Mouse (Mus musculus): ENCODE results near the gene Fbxo46.
A peak's percentile ranks its signal among the peaks of the same experiment; 100 is the strongest.

The Fbxo46 gene

DNA sequence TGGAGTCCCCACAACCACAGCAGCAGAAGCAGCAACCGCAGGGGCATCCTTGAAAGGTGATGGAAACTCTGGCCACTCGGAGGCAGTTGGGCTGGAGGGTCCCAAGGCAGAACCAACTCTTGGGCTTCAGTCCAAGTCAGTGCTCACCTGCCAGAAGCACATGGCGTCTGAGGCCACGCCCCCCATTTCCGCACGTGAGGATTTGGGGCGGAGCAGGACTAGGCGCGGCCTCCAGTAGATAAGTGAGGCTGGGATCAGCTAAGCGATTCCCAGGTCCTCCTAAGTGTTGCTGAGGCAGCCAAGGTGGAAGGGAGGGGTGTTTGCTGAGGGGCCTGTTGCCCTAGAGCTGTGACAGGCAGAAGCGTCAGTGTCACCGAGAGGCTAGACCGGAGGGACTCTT is 45.3 kb downstream of the Fbxo46 start:
- DNase-seq (ENCODE audit: low read depth in 1 of 2, low spot score in 2 of 2), result no peak

GRCm38 (mm10) chr7:19165656-19166423 is 46.2 kb downstream of the Fbxo46 start, which contains the start of gene Gipr:
Gipr (minus strand) TSS chr7:19166127.
- no peak for DNase-seq (ENCODE audit: low read depth in 1 of 2, low spot score in 2 of 2)

DNA sequence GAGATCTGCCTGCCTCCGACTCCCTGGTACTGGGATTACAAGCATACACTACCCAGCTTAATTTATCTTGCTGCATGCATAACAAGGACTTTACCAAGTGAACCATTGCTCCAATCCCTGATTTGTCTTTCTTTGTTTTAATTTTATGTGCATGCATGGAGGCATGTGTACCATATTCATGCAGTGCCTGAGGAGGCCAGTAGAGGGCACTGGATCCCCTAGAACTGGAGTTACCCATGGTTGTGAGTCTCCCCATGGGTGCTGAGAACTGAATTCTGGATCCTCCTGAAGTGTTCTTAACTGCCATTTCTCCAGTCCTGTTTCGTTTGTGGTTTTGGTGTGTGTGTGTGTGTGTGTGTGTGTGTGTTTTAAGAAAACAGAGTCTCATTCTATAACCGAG is 47.3 kb downstream of the Fbxo46 start:
- no peak for DNase-seq (ENCODE audit: low read depth in 1 of 2, low spot score in 2 of 2)

- no peak for DNase-seq (ENCODE audit: low read depth in 1 of 2, low spot score in 2 of 2)
Observed at GRCm38 (mm10) chr7:19169506-19169905, 49.8 kb downstream of the Fbxo46 start.

DNA sequence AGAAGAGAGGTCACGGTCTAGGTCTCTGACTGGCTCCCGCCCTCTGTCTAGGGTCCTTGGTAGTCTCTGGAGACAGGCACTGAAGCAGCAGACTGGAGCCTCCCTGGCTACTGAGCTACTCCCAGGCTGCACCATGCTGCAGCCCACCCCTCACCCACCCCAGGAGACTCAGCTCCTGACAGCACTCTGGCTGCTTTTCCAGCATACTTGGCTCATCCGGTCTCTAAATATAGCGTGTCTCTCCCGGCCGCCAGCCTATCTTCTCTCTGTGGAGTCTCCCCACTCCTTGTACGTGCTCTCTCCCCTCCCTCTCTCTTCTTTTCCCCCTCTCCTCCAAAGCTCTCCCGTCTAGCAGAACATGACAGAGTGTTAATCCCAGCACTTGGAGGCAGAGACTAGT is 50.5 kb downstream of the Fbxo46 start:
- no peak for DNase-seq (ENCODE audit: low read depth in 1 of 2, low spot score in 2 of 2)

- DNase-seq (ENCODE audit: low read depth in 1 of 2, low spot score in 2 of 2), result no peak
Observed at GRCm38 (mm10) chr7:19171831-19172230, 52.2 kb downstream of the Fbxo46 start.

GRCm38 (mm10) chr7:19172874-19173273 is 53.2 kb downstream of the Fbxo46 start:
- DNase-seq (ENCODE audit: low read depth in 1 of 2, low spot score in 2 of 2), result no peak

DNA sequence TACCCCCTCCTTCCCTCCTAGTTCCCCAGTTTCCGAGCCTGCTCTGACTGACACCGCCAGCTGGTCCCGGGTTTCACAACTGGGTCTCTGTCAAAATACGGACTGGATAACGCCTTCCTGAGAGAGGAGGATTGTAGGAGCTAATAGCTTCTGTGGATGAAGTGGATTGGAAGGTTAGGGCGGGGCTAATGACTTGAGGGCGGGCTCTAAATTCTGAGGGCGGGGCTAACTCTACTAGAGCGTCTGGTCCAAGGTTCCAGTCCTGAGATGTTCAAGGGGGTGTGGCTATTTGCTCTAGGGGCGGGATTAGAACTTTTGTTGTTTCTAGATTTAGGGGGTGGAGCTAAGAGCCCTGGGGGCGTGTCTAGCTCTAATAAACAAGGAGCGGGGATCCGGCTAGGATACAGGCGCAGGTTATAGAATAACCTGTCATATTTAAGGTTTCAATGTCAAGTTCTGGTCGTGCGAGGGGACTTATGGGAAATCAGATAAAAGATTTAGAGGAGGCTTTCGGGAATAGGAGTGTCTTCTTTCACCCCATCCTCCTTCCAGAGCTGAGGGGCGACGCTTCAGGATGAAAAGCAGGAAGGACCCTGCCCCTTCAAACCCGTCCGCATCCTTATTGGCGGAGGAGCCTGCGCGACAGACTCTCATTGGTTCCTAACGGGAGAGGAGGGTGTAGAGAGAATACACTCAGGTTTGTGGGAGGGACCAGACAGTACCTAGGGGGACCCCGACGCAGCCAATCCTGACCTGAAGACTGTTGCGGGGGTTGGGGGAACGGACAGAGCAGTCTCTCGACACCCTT is 56.3 kb downstream of the Fbxo46 start, which contains the start of gene Eml2:
Gene Eml2, plus strand, starts transcription at position 714 of the 808 bp plus-strand sequence.
- DNase-seq (ENCODE audit: low read depth in 1 of 2, low spot score in 2 of 2), result no peak

DNA sequence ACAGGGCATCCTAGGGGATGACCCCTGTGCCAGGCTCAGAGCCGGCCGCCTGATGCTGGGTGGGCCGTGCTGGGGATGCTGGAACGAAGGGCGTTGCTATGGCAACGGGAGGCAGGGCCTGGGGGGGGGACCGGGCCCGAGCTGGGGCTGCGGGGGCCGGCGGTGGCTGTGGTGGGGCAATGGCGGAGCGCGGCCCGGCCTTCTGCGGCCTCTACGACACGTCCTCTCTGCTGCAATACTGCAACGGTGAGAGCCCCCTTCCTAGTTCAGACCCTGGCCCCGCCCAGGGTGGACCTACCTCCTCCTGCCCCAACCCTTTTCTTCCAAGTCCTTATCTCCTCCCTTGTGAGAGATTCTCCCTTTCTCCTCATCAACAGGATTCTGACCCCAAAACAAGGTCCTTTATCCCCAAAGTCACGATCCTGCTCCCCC is 56.9 kb downstream of the Fbxo46 start:
- no peak for DNase-seq (ENCODE audit: low read depth in 1 of 2, low spot score in 2 of 2)

- no peak for DNase-seq (ENCODE audit: low read depth in 1 of 2, low spot score in 2 of 2)
Observed at GRCm38 (mm10) chr7:19177216-19177615, 57.6 kb downstream of the Fbxo46 start.

DNA sequence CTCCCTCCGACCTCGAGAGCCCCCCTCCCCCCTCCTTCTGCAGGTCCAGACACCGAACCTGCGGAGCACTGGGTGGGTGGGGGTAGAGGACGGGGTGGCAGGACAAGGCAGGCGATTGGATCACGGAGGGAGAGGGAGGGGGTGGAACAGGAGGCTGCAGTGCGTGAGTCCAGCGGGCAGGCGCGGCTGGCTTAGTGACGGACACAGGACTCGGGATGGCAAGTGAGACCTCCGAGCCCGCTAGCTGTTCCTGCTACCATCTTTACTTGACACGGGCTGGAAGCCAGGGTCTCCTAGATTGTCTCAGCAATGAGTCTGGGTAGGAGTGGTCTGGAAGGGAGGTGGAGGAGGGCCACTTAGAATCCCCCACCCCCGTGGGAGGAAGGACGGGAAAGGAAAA is 58.4 kb downstream of the Fbxo46 start:
- no peak for DNase-seq (ENCODE audit: low read depth in 1 of 2, low spot score in 2 of 2)

DNA sequence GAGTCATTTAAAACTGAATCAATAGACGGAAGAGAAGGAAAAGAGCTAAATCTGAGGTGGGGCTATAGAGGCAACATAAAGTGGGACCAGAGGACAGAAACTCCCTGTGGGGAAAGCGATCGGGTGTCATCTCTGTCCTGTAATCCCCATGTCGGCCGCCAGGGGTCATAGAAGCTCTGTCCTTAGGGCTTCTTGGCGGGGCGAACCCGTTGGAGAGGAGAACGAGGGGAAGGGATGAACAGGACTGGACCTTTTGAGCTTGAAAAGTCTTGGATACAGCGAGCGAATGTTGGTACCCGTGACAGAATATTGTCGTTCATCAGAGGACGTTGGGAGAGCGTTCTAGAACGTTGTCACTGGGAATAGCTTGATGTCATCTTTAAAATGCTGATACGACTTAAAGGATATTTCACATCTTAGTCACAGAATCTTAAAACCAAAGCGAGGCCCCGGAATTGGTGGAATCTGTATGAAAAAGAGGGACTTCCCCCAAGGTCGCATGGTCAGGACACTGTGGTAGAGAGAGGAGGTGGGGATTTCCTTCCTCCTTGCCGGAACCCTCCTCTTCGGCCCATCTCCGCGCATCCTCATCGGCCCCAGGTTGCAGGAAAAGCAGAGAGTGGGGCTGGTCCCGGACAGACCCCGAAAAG is 58.9 kb downstream of the Fbxo46 start:
- peak in 1 of 2 experiments; percentile 68 for DNase-seq (ENCODE audit: low read depth in 1 of 2, low spot score in 2 of 2)

DNA sequence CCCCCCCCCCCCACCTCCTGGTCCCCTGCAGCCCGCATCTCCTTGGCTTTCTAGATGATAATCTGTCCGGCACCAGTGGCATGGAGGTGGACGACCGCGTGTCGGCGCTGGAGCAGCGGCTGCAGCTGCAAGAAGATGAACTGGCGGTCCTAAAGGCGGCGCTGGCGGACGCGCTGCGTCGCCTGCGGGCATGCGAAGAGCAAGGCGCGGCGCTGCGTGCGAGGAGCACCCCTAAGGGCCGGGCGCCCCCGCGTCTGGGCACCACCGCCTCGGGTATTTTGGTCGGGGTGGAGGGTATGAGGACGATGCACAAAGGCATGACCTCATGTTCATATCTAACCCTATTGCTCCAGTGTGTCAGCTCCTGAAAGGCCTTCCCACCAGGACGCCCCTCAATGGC is 59.5 kb downstream of the Fbxo46 start:
- DNase-seq (ENCODE audit: low read depth in 1 of 2, low spot score in 2 of 2), result peak in 1 of 2 experiments; percentile 49

DNA sequence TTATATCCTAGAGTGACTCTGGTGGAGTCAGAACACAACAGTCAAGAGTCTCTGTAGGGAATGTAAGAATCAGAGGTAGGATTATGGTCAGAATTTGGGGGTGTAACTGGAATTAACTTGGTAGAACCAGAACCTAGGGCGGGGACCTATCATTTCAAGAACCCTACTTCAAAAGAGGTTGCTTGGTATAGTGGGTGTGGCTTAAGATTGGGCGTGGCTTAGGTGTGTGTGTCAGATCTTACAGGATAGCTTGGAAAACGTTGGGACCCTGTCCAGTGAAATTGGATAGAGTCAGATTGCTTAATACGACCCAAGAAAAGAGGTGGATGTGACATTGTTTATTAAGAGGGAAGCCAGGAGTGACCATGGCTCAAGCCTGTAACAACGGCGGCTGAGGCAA is 60.3 kb downstream of the Fbxo46 start:
- no peak for DNase-seq (ENCODE audit: low read depth in 1 of 2, low spot score in 2 of 2)

GRCm38 (mm10) chr7:19180862-19181429 is 61.3 kb downstream of the Fbxo46 start:
- DNase-seq (ENCODE audit: low read depth in 1 of 2, low spot score in 2 of 2), result no peak

GRCm38 (mm10) chr7:19184250-19184649 is 64.6 kb downstream of the Fbxo46 start:
- no peak for DNase-seq (ENCODE audit: low read depth in 1 of 2, low spot score in 2 of 2)

GRCm38 (mm10) chr7:19184758-19185157 is 65.1 kb downstream of the Fbxo46 start:
- no peak for DNase-seq (ENCODE audit: low read depth in 1 of 2, low spot score in 2 of 2)

Measured in monocyte, adult 2 months (primary cell).